Mouse (Mus musculus) monocyte, adult 5-6 weeks (primary cell): ENCODE results near the gene Gm4553. TPM values are rescaled to one million over a fixed set of nuclear protein-coding genes. Genes with fewer than 3 reads are reported as not detected.
"Not testable (repeated sequence)": the region's sequence is repeated elsewhere in the genome, so short reads cannot be mapped to it uniquely, and the experiment has no call there.

Experiments
- ATAC-seq: fragments of 153-309, 156-312 bp; replicated peaks from 2 replicates; pipeline ENCODE4 v1.8.0; 2017; ENCODE audit warnings: mild to moderate bottlenecking; ENCODE audit not compliant: low TSS enrichment, insufficient number of reproducible peaks, severe bottlenecking, poor library complexity, low FRiP score
- total RNA-seq: library from RNA; stranded (forward); fragments of 200-1000, 200-491, 200-594 nt; gene quantifications from 3 replicates; pipeline ENCODE4 v1.2.3, GENCODE M21; 2017

The Gm4553 gene
- total RNA-seq: not detected in 3 replicates

- ATAC-seq: not testable (repeated sequence)
Measured at GRCm38 (mm10) chr7:142165639-142166038, at the start of gene Gm4553. Gm4553 (minus strand) TSS chr7:142165739.

DNA sequence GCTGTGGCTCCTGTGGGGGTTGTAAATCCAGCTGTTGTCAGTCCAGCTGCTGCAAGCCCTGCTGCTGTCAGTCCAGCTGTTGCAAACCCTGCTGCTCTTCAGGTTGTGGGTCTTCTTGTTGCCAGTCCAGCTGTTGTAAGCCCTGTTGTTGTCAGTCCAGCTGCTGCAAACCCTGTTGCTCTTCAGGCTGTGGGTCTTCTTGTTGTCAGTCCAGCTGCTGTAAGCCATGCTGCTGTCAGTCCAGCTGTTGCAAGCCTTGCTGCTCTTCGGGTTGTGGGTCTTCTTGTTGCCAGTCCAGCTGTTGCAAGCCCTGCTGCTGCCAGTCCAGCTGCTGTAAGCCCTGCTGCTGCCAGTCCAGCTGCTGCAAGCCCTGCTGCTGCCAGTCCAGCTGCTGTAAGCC is 46.6 kb upstream of the Gm4553 start:
- not testable (repeated sequence) for ATAC-seq

DNA sequence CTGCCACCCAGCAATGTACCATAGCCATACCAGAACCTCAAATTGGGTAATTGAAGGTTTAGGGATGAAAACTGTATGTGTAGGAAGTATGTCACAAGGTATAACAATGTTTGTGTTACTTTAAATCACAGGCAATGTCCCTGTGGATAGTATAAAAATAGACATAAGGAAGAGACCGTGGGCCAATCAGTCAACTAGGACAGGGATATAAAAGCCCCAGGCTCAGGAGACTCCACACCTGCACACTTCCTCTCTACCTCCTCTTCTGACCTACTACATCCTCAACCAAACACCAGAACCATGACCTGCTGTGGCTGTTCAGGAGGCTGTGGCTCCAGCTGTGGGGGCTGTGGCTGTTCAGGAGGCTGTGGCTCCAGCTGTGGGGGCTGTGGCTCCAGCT is 46.0 kb upstream of the Gm4553 start, which contains the start of gene Gm7579:
Gene Gm7579 (plus strand): TSS at position 301 of the 400 bp plus-strand sequence.
- no peak for ATAC-seq

- not testable (repeated sequence) for ATAC-seq
Measured at GRCm38 (mm10) chr7:142206891-142207290, 41.4 kb upstream of the Gm4553 start.

- ATAC-seq: no peak
Measured at GRCm38 (mm10) chr7:142205488-142205887, 39.9 kb upstream of the Gm4553 start.

GRCm38 (mm10) chr7:142201064-142201463 is 35.5 kb upstream of the Gm4553 start, which contains the start of gene Krtap5-3:
Krtap5-3 (plus strand) TSS chr7:142201364.
- ATAC-seq: no peak

DNA sequence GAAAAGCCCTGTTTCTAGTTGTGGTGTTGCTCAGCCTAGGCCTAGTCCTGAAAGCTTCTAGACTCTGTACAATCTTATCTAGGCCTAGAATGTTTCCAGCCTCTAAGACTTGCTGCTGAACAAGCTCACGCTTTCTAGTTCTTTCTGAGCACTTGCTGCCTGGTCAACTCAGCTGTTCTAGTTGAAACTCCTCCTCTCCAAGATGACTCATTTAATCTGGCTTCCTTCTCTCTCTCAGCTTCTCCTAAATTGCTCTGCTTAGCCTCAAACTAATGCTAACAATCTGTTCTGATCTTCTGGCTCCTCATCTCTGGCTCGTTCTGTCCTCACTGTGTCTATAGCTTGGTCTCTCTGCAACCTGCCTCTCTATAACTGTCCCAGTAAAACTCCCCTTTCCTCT is 33.2 kb upstream of the Gm4553 start:
- no peak for ATAC-seq

DNA sequence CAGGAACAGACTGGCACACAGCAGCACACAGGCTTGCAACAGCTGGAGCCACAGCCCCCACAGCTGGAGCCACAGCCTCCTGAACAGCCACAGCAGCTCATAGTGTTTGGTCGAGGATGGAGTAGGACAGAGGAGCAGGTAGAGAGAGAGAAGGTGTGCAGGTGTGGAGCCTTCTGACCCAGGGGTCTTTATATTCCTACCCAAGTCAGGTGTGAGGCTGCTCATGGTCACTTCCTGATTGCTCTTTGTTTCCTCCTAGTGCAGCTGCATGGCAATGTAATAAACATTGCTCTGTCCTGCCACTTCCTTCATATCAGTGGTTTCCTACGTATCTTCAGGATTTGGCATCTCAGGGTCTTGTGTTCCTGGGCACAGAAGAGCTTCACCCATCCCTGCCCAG is 24.8 kb upstream of the Gm4553 start, which contains the start of gene Gm10153:
Gene Gm10153 (minus strand): TSS at position 101 of the 400 bp plus-strand sequence.
- no peak for ATAC-seq

- ATAC-seq: no peak
Measured at GRCm38 (mm10) chr7:142188156-142188555, 22.6 kb upstream of the Gm4553 start.

DNA sequence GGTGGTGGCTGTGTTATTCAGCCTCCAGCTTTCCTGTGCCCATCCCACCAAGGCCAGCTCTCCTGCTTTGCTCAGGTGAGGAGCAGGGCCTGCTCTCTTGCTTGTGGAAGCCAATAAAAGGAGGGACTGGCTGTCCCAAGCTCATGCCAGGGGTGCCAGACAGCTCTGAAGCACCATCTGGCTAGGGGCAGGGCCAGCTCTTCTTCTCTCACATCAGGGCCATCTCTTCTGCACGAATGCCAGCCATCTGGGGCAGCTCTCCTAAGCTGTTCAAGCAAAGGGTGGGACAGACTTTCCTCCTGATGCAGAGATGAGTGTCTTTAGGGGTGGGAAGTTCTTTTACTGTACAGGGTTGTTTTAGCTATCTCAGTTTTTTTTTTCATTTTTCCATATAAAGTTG is 15.5 kb upstream of the Gm4553 start:
- ATAC-seq: no peak

DNA sequence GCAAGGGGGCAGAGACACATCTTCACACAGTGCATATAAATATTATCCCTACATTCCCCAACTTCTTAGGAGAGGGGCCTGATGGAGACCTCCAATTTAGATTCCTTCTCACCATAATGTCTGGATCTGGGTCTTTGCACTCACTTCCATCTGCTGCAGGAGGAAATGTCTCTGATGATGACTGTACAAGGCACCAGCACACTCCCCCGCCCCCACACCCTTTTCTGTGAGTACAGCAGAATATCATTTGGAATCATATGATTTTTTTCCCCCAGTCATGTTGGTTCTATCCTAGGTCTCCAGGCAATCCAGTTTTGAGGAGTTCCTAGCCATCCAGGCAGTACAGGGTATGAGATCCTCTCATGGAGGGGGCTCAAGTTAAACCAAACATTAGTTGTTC is 13.1 kb upstream of the Gm4553 start:
- no peak for ATAC-seq

DNA sequence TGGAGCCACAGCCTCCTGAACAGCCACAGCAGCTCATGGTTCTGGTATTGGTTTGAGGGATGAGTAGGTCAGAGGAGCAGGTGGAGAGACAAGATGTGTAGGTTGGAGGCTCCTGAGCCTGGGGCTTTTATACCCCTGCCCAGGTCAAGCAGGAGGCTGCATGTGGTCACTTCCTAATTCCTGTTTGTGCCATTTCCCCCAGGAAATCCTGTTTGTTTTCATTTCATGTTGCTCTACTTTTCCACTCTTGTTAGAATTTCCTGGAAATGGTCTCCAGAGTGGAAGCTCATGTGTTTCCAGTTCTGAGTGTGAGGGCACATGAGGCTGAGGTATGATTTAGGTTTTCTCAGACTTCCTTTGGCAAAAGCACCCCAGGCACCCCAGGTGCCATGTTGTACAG is 10.4 kb upstream of the Gm4553 start, which contains the start of gene Krtap5-2:
Gene Krtap5-2 (minus strand): TSS at position 101 of the 400 bp plus-strand sequence.
- ATAC-seq: not testable (repeated sequence)

GRCm38 (mm10) chr7:142169836-142170235 is 4.3 kb upstream of the Gm4553 start:
- ATAC-seq: no peak

DNA sequence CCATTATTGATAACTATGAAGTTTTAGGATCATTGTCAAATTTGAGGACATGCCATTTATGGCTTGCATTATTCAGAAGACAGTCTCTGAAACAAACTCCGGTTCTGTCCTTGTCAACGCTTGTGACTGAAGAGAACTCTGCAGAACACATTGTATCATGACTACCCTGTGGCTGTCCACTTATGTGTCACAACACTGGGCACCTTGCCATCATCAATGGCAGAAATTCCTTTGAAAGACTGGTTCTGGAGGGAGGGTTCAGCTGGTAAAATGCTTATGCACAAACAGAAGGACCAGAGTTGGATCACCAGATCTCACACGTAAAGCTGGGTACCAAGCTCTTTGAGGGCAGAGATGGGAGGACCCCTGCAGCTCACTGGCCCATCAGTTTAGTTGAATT is 6.2 kb downstream of the Gm4553 start:
- ATAC-seq: no peak

- not testable (repeated sequence) for ATAC-seq
Measured at GRCm38 (mm10) chr7:142157013-142157412, 8.5 kb downstream of the Gm4553 start, which contains the start of gene Gm29735. Gm29735 (minus strand) TSS chr7:142157113.

- no peak for ATAC-seq
Measured at GRCm38 (mm10) chr7:142155308-142155707, 10.2 kb downstream of the Gm4553 start.

DNA sequence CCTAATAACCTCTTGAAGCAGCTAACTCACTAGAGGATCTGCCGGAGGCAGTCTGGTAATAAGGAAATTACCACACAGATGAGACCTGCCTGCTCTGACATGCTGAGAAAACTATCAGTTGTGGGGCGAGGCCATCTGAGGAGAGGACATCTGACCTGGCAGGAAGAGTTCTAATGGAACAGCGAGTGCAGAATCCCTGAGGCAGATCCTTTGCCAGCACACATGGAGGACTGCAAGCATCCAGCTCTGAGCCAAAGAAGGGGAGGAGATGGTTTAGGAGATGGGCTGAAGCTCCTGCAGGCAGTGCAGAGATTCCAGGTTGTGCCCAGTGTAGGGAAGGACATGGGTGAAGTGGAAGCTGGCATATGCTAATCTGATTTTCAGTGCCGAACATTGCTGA is 13.3 kb downstream of the Gm4553 start:
- no peak for ATAC-seq

DNA sequence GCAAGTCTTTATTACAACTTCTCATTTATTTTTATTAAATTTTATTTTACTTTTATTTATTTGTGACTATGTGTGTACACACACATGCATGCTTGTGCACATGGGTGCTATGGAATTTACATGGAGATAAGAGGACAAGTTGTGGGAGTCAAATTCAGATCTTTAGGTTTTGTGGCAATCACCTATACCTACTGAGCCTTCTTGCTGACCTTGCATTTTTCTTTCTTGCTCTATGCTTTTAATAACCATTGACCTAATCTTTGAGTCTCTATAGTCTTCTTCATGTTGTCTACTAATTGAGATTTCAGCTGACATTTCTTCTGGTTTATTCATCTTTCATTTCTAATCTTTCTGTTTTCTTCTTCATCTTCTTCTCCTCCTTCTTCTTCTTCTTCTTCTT is 16.9 kb downstream of the Gm4553 start:
- ATAC-seq: no peak

- ATAC-seq: no peak
Measured at GRCm38 (mm10) chr7:142146033-142146432, 19.5 kb downstream of the Gm4553 start.

DNA sequence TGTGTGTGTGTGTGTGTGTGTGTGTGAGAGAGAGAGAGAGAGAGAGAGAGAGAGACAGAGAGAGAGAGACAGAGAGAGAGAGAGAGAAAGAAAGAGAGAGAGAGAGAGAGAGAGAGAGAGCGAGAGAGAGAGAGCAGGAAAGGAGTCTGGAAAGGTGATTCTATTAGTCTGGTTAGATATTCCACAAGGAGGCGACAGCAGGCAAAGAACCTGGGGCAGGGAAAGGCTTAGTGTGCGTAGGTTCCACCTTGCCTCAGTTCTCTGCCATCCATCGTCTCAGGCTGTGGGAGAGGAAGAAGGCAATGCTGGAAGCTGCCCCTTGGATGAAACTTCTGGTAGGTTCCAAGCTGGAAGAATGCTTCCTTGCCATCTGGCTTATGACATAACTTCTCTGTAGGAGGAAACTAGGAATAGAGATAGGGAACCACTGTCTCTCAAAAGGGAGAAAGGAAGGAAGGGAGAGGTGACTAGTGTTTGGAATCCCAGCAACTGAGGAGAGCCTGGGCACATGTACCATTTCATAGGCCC is 20.1 kb downstream of the Gm4553 start:
- no peak for ATAC-seq

GRCm38 (mm10) chr7:142144507-142144906 is 21.0 kb downstream of the Gm4553 start, which contains the start of gene Gm45337:
Gm45337 (minus strand) TSS chr7:142144607.
- ATAC-seq: no peak
